Mouse (Mus musculus) embryonic facial prominence, embryonic 11.5 days (tissue): Measurements from ENCODE around the gene Arhgef18. TPM values are rescaled to one million over a fixed set of nuclear protein-coding genes. Genes with fewer than 3 reads are reported as not detected.

Experiments
- ATAC-seq: fragments of 200-750 bp; cut with Nextera tagmentation; replicated peaks from 2 replicates; pipeline ENCODE4 v1.8.0; 2017; ENCODE audit warnings: low read depth; ENCODE audit not compliant: insufficient number of reproducible peaks, low FRiP score, low TSS enrichment
- DNase-seq: peaks from one replicate; pipeline ENCODE4 v3.0.0-alpha.2; 2015; ENCODE audit warnings: low spot score
- H3K27ac ChIP-seq: fragments of 300-500 bp; sonication (generic); replicated peaks from 2 replicates; pipeline ENCODE4 v1.5.1; 2014; ENCODE audit warnings: mild to moderate bottlenecking, low read depth, low read length, control low read depth
- H3K27me3 ChIP-seq: fragments of 300-500 bp; sonication (generic); 2 replicates; pipeline ENCODE4 v1.6.1; 2014; ENCODE audit warnings: mild to moderate bottlenecking, low read length, moderate library complexity, mixed read lengths; ENCODE audit not compliant: control insufficient read depth, insufficient read depth
- H3K36me3 ChIP-seq: fragments of 300-500 bp; sonication (generic); replicated peaks from 2 replicates; pipeline ENCODE4 v1.6.1; 2014; ENCODE audit warnings: low read depth, mild to moderate bottlenecking, low read length, moderate library complexity, mixed read lengths; ENCODE audit not compliant: control insufficient read depth, insufficient read depth
- H3K4me1 ChIP-seq: fragments of 300-500 bp; sonication (generic); 2 replicates; pipeline ENCODE4 v1.6.1; 2014; ENCODE audit warnings: low read length, mixed read lengths; ENCODE audit not compliant: control insufficient read depth, insufficient read depth
- H3K4me2 ChIP-seq: fragments of 300-500 bp; sonication (generic); 2 replicates; pipeline ENCODE4 v1.6.1; 2014; ENCODE audit warnings: low read depth, mild to moderate bottlenecking, control low read depth, low read length, moderate library complexity
- H3K4me3 ChIP-seq: fragments of 300-500 bp; sonication (generic); 2 replicates; pipeline ENCODE4 v1.5.1; 2014; ENCODE audit warnings: low read depth, low read length, control low read depth
- H3K9ac ChIP-seq: fragments of 300-500 bp; sonication (generic); replicated peaks from 2 replicates; pipeline ENCODE4 v1.6.1; 2014; ENCODE audit warnings: mild to moderate bottlenecking, control low read depth, low read length
- H3K9me3 ChIP-seq: fragments of 300-500 bp; sonication (generic); replicated peaks from 2 replicates; pipeline ENCODE4 v1.6.1; 2016; ENCODE audit warnings: mild to moderate bottlenecking, low read length, inconsistent platforms, mixed read lengths; ENCODE audit not compliant: control insufficient read depth
- WGBS: fragments of 180-500 bp; shearing (Covaris S2); extraction: QIAGEN DNeasy Blood & Tissue Kit; methylation state at CpG from one replicate; pipeline ENCODE4 v1.1.7; 2014; 5-methylcytosine and 5-hydroxymethylcytosine counted together
- polyA plus RNA-seq: library from polyadenylated mRNA; unstranded; fragments of >200 nt; fragmentation: Nextera tagmentation; extraction: Ambion mirVana; gene quantifications from 2 replicates; pipeline ENCODE4 v1.2.1, GENCODE M21; 2014

Arhgef18 gene
- 7.2 and 8.8 TPM in 2 replicates for polyA plus RNA-seq

DNA sequence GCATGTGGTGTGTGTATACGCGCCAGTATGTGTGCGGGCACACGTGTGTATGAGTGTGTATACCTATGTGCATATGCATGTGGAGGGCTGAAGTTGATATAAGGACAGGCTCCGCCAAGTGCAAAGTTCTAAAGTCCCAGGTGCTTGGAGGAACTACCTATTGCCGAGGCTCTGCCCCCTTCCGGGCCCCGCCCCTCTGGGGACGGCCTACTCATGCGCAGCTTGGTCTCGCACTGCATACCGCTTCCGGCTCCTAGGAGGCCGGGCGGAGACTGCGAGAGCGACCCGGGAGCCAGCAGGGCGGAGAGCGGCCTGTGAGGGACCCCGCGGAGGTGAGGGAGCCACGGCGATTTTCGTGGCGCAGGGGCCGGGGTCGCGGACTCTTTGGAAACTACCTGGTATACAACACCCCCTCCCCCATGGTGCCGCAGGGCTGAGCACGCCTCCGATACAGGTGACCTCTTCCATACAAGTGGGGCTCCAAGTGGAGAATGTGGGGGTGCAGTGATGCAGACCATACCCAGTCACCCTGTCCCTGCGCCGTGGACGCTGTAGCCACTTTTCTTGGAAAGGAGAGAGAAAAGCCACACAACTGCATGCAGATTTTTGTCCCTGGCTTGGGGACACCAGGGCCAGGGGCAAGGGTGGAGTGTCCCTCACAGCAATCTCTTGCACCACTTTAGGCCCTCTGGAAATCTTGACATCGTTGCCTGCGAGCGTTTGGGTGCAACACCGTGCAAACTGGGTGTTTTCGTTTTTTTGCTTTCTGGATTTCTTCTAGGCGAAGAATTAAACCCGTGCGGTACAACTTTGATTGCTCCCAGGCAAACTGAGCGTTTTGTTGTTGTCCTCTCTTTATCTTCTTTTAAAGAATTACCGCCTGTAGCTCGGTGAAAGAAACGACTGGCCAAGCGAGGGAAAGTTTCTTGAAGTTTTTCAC is at the start of gene Arhgef18:
Gene Arhgef18, plus strand, starts transcription at position 236 of the 940 bp plus-strand sequence.
- Histone ChIP-seq H3K9me3 (no peaks in the 10 kb centered on the region), H3K4me3 (peak within 1 kb of the TSS; percentile 79), H3K4me2 (peak within 1 kb of the TSS; percentile 81), H3K4me1 (no peaks in the 10 kb centered on the region), H3K27ac (no peak within 1 kb of the TSS), H3K9ac (peak within 1 kb of the TSS; percentile 82), H3K27me3 (no peaks in the 10 kb centered on the region), H3K36me3 (no peaks in the 10 kb centered on the region)
- WGBS: under 1% methylated on average over 48 of the region's 48 CpGs
- peak; percentile 91 for DNase-seq
- peak; percentile 96 for ATAC-seq

GRCm38 (mm10) chr8:3345337-3345736 is 47.5 kb upstream of the Arhgef18 start:
- WGBS: 92% methylated on average over 6 of the region's 6 CpGs
- no peak for DNase-seq
- Histone ChIP-seq H3K27me3 (no peaks in the 10 kb centered on the region), H3K4me1 (no peaks in the 10 kb centered on the region), H3K9ac (no peak overlapping the region), H3K36me3 (no peaks in the 10 kb centered on the region), H3K4me2 (no peak overlapping the region), H3K9me3 (no peaks in the 10 kb centered on the region), H3K4me3 (no peak overlapping the region), H3K27ac (no peak overlapping the region)
- ATAC-seq: no peak

- Histone ChIP-seq H3K36me3 (no peaks in the 10 kb centered on the region), H3K4me3 (no peak overlapping the region), H3K9ac (no peak overlapping the region), H3K9me3 (no peaks in the 10 kb centered on the region), H3K27ac (no peak overlapping the region), H3K4me1 (no peaks in the 10 kb centered on the region), H3K27me3 (no peaks in the 10 kb centered on the region), H3K4me2 (no peak overlapping the region)
- no peak for ATAC-seq
- DNase-seq: no peak
- 88% methylated on average over 5 of the region's 5 CpGs for WGBS
These were observed 46.0 kb upstream of the Arhgef18 start for GRCm38 (mm10) chr8:3346691-3347413.

- H3K4me2 ChIP-seq: no peak overlapping the region
- DNase-seq (no peak), ATAC-seq (no peak)
- H3K36me3 ChIP-seq: no peaks in the 10 kb centered on the region
- H3K9me3 ChIP-seq: no peaks in the 10 kb centered on the region
- WGBS: 56% methylated on average over 13 of the region's 13 CpGs
- H3K4me1 ChIP-seq: no peaks in the 10 kb centered on the region
- no peak overlapping the region for H3K27ac ChIP-seq
- H3K9ac ChIP-seq: no peak overlapping the region
- H3K27me3 ChIP-seq: no peaks in the 10 kb centered on the region
- H3K4me3 ChIP-seq: no peak overlapping the region
These were observed 44.5 kb upstream of the Arhgef18 start for GRCm38 (mm10) chr8:3348142-3348823.

DNA sequence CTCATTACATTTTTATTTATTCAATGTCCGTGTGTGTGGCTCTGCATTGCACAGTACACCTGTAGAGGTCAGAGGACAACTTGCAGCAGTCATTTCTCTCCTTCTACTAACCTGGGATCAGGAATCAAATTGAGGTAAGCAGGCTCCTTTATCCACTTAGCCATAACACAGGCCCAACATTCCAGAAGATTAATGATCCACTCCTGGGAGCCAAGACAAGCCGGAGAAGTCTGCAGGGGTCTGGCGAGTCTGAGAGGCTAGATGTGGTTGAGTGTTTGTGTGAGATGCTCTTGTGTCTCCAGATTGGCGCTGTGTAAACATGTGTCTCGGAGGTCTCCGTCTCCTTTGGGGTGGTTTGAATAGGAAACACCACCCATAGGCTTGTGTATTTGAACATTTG is 42.1 kb upstream of the Arhgef18 start:
- no peak overlapping the region for H3K4me3 ChIP-seq
- H3K27me3 ChIP-seq: no peaks in the 10 kb centered on the region
- H3K36me3 ChIP-seq: no peaks in the 10 kb centered on the region
- DNase-seq: no peak
- no peak overlapping the region for H3K9ac ChIP-seq
- no peak for ATAC-seq
- H3K27ac ChIP-seq: no peak overlapping the region
- 74% methylated on average over 6 of the region's 6 CpGs for WGBS
- no peaks in the 10 kb centered on the region for H3K4me1 ChIP-seq
- no peak overlapping the region for H3K4me2 ChIP-seq
- H3K9me3 ChIP-seq: no peaks in the 10 kb centered on the region

GRCm38 (mm10) chr8:3352715-3353114 is 40.1 kb upstream of the Arhgef18 start:
- H3K4me3 ChIP-seq: no peak overlapping the region
- no peak overlapping the region for H3K27ac ChIP-seq
- 80% methylated on average over 6 of the region's 6 CpGs for WGBS
- H3K27me3 ChIP-seq: no peaks in the 10 kb centered on the region
- H3K9ac ChIP-seq: no peak overlapping the region
- H3K9me3 ChIP-seq: no peaks in the 10 kb centered on the region
- DNase-seq (no peak), ATAC-seq (no peak)
- no peaks in the 10 kb centered on the region for H3K36me3 ChIP-seq
- no peaks in the 10 kb centered on the region for H3K4me1 ChIP-seq
- no peak overlapping the region for H3K4me2 ChIP-seq

GRCm38 (mm10) chr8:3353189-3353810 is 39.5 kb upstream of the Arhgef18 start, which contains the start of gene A430078G23Rik:
TSS of gene A430078G23Rik (plus strand) at chr8:3353415.
- Histone ChIP-seq H3K9ac (no peak within 1 kb of the TSS), H3K4me1 (no peaks in the 10 kb centered on the region), H3K9me3 (no peaks in the 10 kb centered on the region), H3K4me2 (no peak within 1 kb of the TSS), H3K27me3 (no peaks in the 10 kb centered on the region), H3K36me3 (no peaks in the 10 kb centered on the region), H3K4me3 (no peak within 1 kb of the TSS), H3K27ac (no peak within 1 kb of the TSS)
- DNase-seq (no peak), ATAC-seq (no peak)
- WGBS: 80% methylated on average over 13 of the region's 13 CpGs
